Mouse (Mus musculus) heart, adult 2 months (tissue): ENCODE measurements around the gene Olfr725.

Experiments
- EP300 ChIP-seq: fragments of 200-500 bp; IDR thresholded peaks from 2 replicates; pipeline ENCODE4 v1.6.1; 2011; ENCODE audit warnings: low read depth, low read length, control low read depth; ENCODE audit not compliant: insufficient read depth
- POLR2A ChIP-seq: fragments of 200-500 bp; IDR thresholded peaks from 2 replicates; pipeline ENCODE4 v1.6.1; 2011; ENCODE audit warnings: mild to moderate bottlenecking, low read depth, low read length, control low read depth; ENCODE audit not compliant: insufficient read depth

- TF ChIP-seq POLR2A (no peak), EP300 (no peak)
Measured at GRCm38 (mm10) chr14:50031356-50031755, 8.8 kb downstream of the Olfr725 start.
